Mouse (Mus musculus) telencephalon, adult 2 months (tissue): ENCODE data around the gene Pip4k2b.
A peak's percentile ranks its signal among the peaks of the same experiment; 100 is the strongest.
"Not testable (repeated sequence)": the region's sequence is repeated elsewhere in the genome, so short reads cannot be mapped to it uniquely, and the experiment has no call there.

ENCODE experiments used
- DNase-seq: peaks from one replicate; pipeline ENCODE4 v3.0.0-alpha.2; 2011; ENCODE audit warnings: low read depth, low spot score

Gene Pip4k2b

GRCm38 (mm10) chr11:97753277-97753676, 8.8 kb upstream of the Pip4k2b start:
- DNase-seq, result peak; percentile 83

GRCm38 (mm10) chr11:97748496-97748895, 4.0 kb upstream of the Pip4k2b start:
- no peak for DNase-seq

GRCm38 (mm10) chr11:97747773-97748172, 3.3 kb upstream of the Pip4k2b start:
- DNase-seq, result no peak

GRCm38 (mm10) chr11:97745331-97745721, 822 bp upstream of the Pip4k2b start:
- DNase-seq, result no peak

DNA sequence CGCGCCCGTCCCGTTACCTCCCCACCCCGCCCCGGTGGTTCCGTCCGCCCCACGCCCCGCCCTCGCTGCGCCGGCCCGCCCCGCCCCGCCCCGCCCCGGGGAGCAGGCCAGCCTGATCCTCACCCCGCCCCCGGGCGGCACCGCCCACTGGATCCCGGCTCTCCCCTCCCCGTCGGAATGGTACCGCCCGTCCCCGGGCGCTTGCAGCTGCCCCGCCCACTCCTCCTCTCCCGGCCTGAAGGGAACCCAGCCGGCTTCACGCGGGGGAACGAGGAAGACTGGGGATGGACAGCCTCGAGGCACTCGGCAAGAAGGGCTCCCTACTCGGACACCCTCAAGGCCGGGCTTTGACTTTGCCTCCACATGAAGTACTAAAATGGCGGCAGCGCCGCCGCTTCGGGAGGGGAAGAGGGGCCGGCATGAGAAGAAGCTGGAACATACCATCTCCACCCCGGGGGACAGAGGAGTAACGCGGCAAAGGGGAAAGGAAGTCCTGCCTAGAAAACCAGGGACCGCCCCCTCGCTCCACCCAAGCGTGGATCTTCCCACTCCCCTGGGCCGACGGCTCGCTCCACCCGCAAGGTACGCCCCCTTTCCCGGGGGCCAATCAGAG, 320 bp upstream of the Pip4k2b start:
- peak; percentile 99 for DNase-seq

- DNase-seq, result no peak
These were observed 1.1 kb downstream of the Pip4k2b start for GRCm38 (mm10) chr11:97743423-97743822.

GRCm38 (mm10) chr11:97742591-97742990, 1.9 kb downstream of the Pip4k2b start:
- DNase-seq, result no peak

DNA sequence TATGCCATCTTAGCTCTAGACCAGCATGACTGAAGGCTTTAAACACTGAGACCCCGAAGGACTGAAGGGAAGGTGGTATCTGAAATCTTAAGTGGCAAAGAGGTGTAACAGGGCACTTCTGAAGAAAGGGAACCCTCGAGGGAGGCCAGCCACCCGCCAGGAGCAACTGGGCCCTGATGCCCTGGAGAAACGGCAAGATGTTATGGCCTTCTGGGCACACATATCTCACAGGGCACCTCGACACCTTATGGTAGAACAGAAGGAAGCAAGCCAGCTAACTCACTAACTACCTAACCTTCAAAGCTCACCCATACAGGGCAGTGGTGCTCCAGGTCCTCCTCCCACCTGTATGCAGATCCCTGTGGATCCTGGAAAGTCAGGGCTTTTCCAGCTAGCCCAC, 2.3 kb downstream of the Pip4k2b start:
- no peak for DNase-seq

- DNase-seq, result no peak
These were observed 4.3 kb downstream of the Pip4k2b start for GRCm38 (mm10) chr11:97740190-97740589.

- no peak for DNase-seq
These were observed 5.3 kb downstream of the Pip4k2b start for GRCm38 (mm10) chr11:97739155-97739554.

DNA sequence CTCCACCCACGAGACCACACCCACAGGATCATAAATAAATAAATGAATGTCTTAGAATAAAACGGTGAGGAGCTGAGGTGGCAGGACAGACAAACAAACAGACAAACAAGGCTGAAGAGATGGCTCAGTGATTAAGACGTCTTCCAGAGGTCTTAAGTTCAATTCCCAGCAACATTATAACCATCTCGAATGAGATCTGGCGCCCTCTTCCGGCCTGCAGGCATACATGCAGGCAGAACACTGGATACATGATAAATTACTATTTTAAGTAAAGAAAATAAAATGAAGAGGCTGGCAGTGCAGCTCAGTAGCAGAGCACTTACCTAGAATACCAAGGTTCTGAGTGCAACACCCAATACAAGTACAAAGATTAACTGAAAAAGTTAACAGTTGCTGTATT, 5.8 kb downstream of the Pip4k2b start:
- no peak for DNase-seq

DNA sequence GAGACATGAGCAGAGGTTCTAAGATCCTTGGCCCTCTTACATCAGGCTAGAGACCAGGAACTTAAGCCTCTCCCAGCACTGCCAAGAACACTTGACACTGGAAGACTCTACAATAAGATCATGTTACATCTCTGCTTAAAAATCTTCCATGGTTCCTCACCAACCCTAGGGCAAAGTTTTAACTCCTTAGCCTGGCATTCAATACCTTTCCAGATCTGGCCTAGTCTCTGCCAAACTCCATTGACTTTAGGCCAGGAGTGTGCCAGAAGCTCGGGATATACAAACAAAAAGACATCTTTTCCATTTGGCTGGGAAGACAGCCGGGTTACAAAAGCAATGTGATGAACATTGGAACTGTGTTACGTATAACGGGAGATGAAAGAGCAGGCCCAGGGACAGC, 6.9 kb downstream of the Pip4k2b start:
- DNase-seq, result no peak

DNA sequence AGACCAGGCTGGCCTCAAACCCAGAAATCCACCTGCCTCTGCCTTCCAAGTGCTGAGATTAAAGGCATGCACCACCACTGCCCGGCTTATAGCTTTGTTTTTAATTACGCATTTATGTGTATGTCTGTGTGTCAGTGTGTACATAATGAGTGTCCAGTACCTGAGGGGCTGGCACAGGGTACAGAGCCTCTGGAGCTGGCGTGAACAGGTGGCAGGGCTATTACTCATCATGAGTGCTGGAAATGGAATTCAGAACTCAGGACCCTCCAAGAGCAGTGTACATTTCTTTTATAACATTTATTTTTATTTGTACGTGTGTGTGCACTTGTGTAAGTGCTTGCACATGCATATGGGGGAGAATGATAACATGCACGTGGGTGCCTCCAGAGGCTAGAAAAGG, 7.9 kb downstream of the Pip4k2b start:
- DNase-seq, result no peak

DNA sequence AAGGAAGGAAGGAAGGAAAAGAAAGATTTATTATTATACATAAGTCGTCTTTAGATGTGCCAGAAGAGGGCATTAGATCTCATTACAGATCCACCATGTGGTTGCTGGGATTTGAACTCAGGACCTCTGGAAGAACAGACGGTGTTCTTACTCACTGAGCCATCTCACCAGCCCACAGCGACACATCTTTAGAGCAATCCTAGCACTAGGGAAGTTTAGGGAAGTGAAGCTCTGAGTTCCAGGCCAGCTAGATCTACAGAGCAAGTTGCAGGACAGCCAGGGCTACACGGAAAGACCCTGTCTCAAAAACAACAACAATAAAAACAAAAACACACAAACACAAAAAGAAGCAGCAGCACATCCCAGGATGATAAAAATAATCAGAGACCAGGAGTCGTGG, 9.7 kb downstream of the Pip4k2b start:
- DNase-seq, result not testable (repeated sequence)

DNA sequence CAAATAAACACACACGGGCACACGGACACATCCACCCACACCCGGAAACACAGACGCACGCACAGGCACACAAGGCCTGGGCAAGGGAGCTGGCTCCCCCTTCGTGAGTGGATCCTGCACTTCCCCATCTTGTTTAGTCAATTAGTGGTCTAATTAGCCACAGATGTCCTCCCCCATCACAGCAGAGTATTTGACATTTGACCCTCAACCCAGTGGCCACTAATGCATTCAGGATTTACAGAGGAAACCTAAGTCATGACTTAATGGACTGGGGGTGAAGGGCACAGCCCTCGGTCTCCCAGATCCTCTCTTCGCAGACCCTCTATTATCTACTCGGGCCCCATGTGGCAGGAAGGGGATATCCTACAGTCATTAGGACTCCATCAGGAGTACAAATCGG, 10.8 kb downstream of the Pip4k2b start:
- DNase-seq, result no peak

GRCm38 (mm10) chr11:97728730-97729129, 15.8 kb downstream of the Pip4k2b start:
- no peak for DNase-seq

GRCm38 (mm10) chr11:97728311-97728710, 16.2 kb downstream of the Pip4k2b start:
- DNase-seq, result no peak

DNA sequence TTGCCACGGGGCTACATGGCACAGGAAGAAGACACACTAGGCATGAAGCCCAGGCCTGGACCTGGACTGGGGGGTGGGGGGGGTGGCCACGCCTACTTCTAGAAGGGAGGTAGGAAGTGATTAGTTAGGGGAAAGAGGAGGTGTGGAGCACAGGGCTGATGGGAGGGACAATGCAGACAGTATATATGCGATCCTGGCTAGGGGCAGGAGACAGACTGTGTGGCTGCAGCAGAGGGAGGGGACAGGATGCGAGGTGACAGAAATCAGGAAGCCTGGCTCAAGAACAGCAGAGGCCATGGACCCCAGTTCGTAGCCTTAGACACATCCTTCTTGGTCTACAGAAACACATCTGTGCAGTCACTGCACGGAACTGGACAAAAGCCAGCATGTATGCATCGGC, 20.8 kb downstream of the Pip4k2b start:
- DNase-seq, result no peak

- no peak for DNase-seq
These were observed 23.2 kb downstream of the Pip4k2b start for GRCm38 (mm10) chr11:97721338-97721737.

- no peak for DNase-seq
These were observed 25.5 kb downstream of the Pip4k2b start for GRCm38 (mm10) chr11:97719041-97719440.

GRCm38 (mm10) chr11:97718281-97718860, 26.1 kb downstream of the Pip4k2b start:
- DNase-seq, result no peak

GRCm38 (mm10) chr11:97717369-97718280, 26.9 kb downstream of the Pip4k2b start:
- DNase-seq, result no peak

DNA sequence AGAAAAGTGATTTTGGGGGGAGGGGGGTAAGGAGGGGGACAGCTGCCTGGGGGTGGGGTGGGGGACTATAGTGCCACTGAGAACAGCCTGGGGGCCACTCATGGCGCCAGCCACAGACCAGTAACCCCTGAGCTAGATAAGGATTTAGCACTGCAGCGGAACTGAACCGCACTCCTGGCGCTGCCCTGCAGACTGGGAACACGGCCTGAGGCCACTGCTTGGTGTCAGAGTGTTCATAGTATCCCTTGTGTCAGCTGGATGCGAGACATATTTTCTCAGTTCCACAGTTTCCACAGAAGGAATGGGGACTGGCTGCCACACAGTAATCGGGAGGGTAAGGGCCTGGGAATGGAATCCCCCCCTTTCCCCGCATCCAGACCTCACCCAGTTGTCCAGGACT, 28.5 kb downstream of the Pip4k2b start:
- no peak for DNase-seq
